Mouse (Mus musculus): Measurements from ENCODE around the gene Tnip3.

Tnip3 gene

GRCm38 (mm10) chr6:65525192-65525591 lies at the start of gene Tnip3:
Tnip3 (plus strand) TSS chr6:65525313.
- DNase-seq (ENCODE audit: low spot score): no peak

GRCm38 (mm10) chr6:65498786-65499185 lies 26.3 kb upstream of the Tnip3 start:
- DNase-seq (ENCODE audit: low spot score): no peak

GRCm38 (mm10) chr6:65510051-65510669 lies 15.0 kb upstream of the Tnip3 start:
- peak; percentile 64 for DNase-seq (ENCODE audit: low spot score)

- no peak for DNase-seq (ENCODE audit: low spot score)
These were observed 11.3 kb upstream of the Tnip3 start for GRCm38 (mm10) chr6:65513813-65514212.

GRCm38 (mm10) chr6:65516759-65517158 lies 8.4 kb upstream of the Tnip3 start:
- no peak for DNase-seq (ENCODE audit: low spot score)

GRCm38 (mm10) chr6:65520821-65521220 lies 4.3 kb upstream of the Tnip3 start:
- DNase-seq (ENCODE audit: low spot score): no peak

- no peak for DNase-seq (ENCODE audit: low spot score)
These were observed 2.8 kb downstream of the Tnip3 start for GRCm38 (mm10) chr6:65527892-65528291.

GRCm38 (mm10) chr6:65531232-65531848 lies 6.2 kb downstream of the Tnip3 start:
- no peak for DNase-seq (ENCODE audit: low spot score)

- no peak for DNase-seq (ENCODE audit: low spot score)
These were observed 8.6 kb downstream of the Tnip3 start for GRCm38 (mm10) chr6:65533687-65534086.

- DNase-seq (ENCODE audit: low spot score): no peak
These were observed 12.3 kb downstream of the Tnip3 start for GRCm38 (mm10) chr6:65537327-65537884.

- no peak for DNase-seq (ENCODE audit: low spot score)
These were observed 13.0 kb downstream of the Tnip3 start for GRCm38 (mm10) chr6:65538022-65538652.

- no peak for DNase-seq (ENCODE audit: low spot score)
These were observed 13.8 kb downstream of the Tnip3 start for GRCm38 (mm10) chr6:65538921-65539320.

GRCm38 (mm10) chr6:65540138-65540537 lies 15.0 kb downstream of the Tnip3 start:
- no peak for DNase-seq (ENCODE audit: low spot score)

- DNase-seq (ENCODE audit: low spot score): no peak
These were observed 16.0 kb downstream of the Tnip3 start for GRCm38 (mm10) chr6:65541094-65541493.

GRCm38 (mm10) chr6:65542391-65542790 lies 17.3 kb downstream of the Tnip3 start:
- DNase-seq (ENCODE audit: low spot score): no peak

GRCm38 (mm10) chr6:65542913-65543312 lies 17.8 kb downstream of the Tnip3 start:
- DNase-seq (ENCODE audit: low spot score): no peak

- peak; percentile 26 for DNase-seq (ENCODE audit: low spot score)
These were observed 39.0 kb downstream of the Tnip3 start for GRCm38 (mm10) chr6:65563887-65564656.

- DNase-seq (ENCODE audit: low spot score): no peak
These were observed 39.5 kb downstream of the Tnip3 start for GRCm38 (mm10) chr6:65564657-65565039.

- DNase-seq (ENCODE audit: low spot score): peak; percentile 45
These were observed 44.6 kb downstream of the Tnip3 start for GRCm38 (mm10) chr6:65569741-65570140.

GRCm38 (mm10) chr6:65578151-65578973 lies 53.2 kb downstream of the Tnip3 start:
- no peak for DNase-seq (ENCODE audit: low spot score)

- DNase-seq (ENCODE audit: low spot score): no peak
These were observed 57.9 kb downstream of the Tnip3 start for GRCm38 (mm10) chr6:65583029-65583428.
